Mouse (Mus musculus) kidney, adult 2 months (tissue): Measurements from ENCODE around the gene Stard10. TPM values are rescaled to one million over a fixed set of nuclear protein-coding genes. Genes with fewer than 3 reads are reported as not detected.

ENCODE experiments used
- DNase-seq: peaks from one replicate; pipeline ENCODE4 v3.0.0; 2021
- H3K27ac ChIP-seq: fragments of 200-500 bp; 2 replicates; pipeline ENCODE4 v1.5.1; 2012; ENCODE audit warnings: low read depth, low read length, control low read depth, inconsistent platforms; ENCODE audit not compliant: insufficient read depth
- H3K27me3 ChIP-seq: fragments of 200-500 bp; replicated peaks from 2 replicates; pipeline ENCODE4 v1.6.1; 2012; ENCODE audit warnings: mild to moderate bottlenecking, moderate library complexity, low read length, inconsistent platforms; ENCODE audit not compliant: control insufficient read depth, insufficient read depth
- H3K36me3 ChIP-seq: fragments of 200-500 bp; 2 replicates; pipeline ENCODE4 v1.6.1; 2012; ENCODE audit warnings: mild to moderate bottlenecking, moderate library complexity, low read length, inconsistent platforms; ENCODE audit not compliant: control insufficient read depth, insufficient read depth
- H3K4me1 ChIP-seq: fragments of 200-500 bp; 2 replicates; pipeline ENCODE4 v1.6.1; 2011; ENCODE audit warnings: low read length; ENCODE audit not compliant: control insufficient read depth, insufficient read depth
- H3K4me3 ChIP-seq: fragments of 200-500 bp; 2 replicates; pipeline ENCODE4 v1.5.1; 2011; ENCODE audit warnings: mild to moderate bottlenecking, low read depth, low read length, control low read depth; ENCODE audit not compliant: insufficient read depth
- CTCF ChIP-seq: fragments of 200-500 bp; conservative IDR thresholded peaks from 2 replicates; pipeline ENCODE4 v1.5.1; 2011; ENCODE audit warnings: low read depth, mild to moderate bottlenecking, control low read depth, low read length, moderate library complexity, mixed read lengths; ENCODE audit not compliant: insufficient read depth, insufficient read length
- POLR2A ChIP-seq: fragments of 200-500 bp; IDR thresholded peaks from one replicate; pipeline ENCODE4 v1.6.1; 2011; ENCODE audit warnings: low read depth, low read length, control low read depth
- WGBS: fragments of 180-500 bp; shearing (Covaris S2); methylation state at CpG from one replicate; pipeline ENCODE4 v1.1.7; 2018; 5-methylcytosine and 5-hydroxymethylcytosine counted together
- polyA plus RNA-seq: library from polyadenylated mRNA; depleted of rRNA; stranded (reverse); fragments of >200 nt; gene quantifications from 2 replicates; pipeline ENCODE4 v1.2.3, GENCODE M21; 2012

The Stard10 gene
- polyA plus RNA-seq, 1 experiment, result 503 TPM

- WGBS, result 61% methylated on average over 7 of the region's 7 CpGs
- DNase-seq, result no peak
- peaks cover 5% of the 10 kb centered on the region; the same call in 1 of the 2 replicates for H3K4me1 ChIP-seq
These were observed 26.2 kb downstream of the Stard10 start for GRCm38 (mm10) chr7:101343135-101343534.

GRCm38 (mm10) chr7:101344892-101345291 is 28.0 kb downstream of the Stard10 start:
- no peaks in the 10 kb centered on the region for H3K27me3 ChIP-seq
- H3K4me3 ChIP-seq, result no peak overlapping the region
- H3K4me1 ChIP-seq, result peaks cover 8% of the 10 kb centered on the region; the same call in 1 of the 2 replicates
- TF ChIP-seq CTCF, result no peak
- no peak for TF ChIP-seq POLR2A
- 66% methylated on average over 4 of the region's 4 CpGs for WGBS
- DNase-seq, result no peak
- H3K36me3 ChIP-seq, result no peaks in the 10 kb centered on the region
- no peak overlapping the region for H3K27ac ChIP-seq

More at GRCm38 (mm10) chr7:101343135-101343534, 26.2 kb downstream of the Stard10 start:
- TF ChIP-seq CTCF (no peak), POLR2A (no peak)
- Histone ChIP-seq H3K27me3 (no peaks in the 10 kb centered on the region), H3K4me3 (no peak overlapping the region), H3K27ac (no peak overlapping the region), H3K36me3 (no peaks in the 10 kb centered on the region)

GRCm38 (mm10) chr7:101346991-101347390 is 30.1 kb downstream of the Stard10 start:
- H3K36me3 ChIP-seq, result no peaks in the 10 kb centered on the region
- H3K4me3 ChIP-seq, result no peak overlapping the region
- TF ChIP-seq CTCF, result no peak
- TF ChIP-seq POLR2A, result no peak
- no peak for DNase-seq
- WGBS, result 80% methylated on average over 2 of the region's 2 CpGs
- no peak overlapping the region for H3K27ac ChIP-seq
- H3K27me3 ChIP-seq, result no peaks in the 10 kb centered on the region
- peaks cover 3% of the 10 kb centered on the region; the same call in 1 of the 2 replicates for H3K4me1 ChIP-seq

GRCm38 (mm10) chr7:101347767-101348270 is 30.9 kb downstream of the Stard10 start, which contains the start of gene Arap1:
Gene Arap1 (plus strand): TSS chr7:101348067.
- WGBS, result under 1% methylated on average over 35 of the region's 35 CpGs
- TF ChIP-seq CTCF, result no peak
- no peak for TF ChIP-seq POLR2A
- Histone ChIP-seq H3K27ac (peak within 1 kb of the TSS; percentile 11; the same call in 1 of the 2 replicates), H3K36me3 (no peaks in the 10 kb centered on the region), H3K27me3 (no peaks in the 10 kb centered on the region), H3K4me1 (peaks cover 3% of the 10 kb centered on the region; the same call in 1 of the 2 replicates), H3K4me3 (peak within 1 kb of the TSS; percentile 70)
- peak; percentile 75 for DNase-seq

- peak; percentile 63 for DNase-seq
- TF ChIP-seq POLR2A, result no peak
- no peak for TF ChIP-seq CTCF
- 3% methylated on average over 13 of the region's 13 CpGs for WGBS
These were observed 31.4 kb downstream of the Stard10 start for GRCm38 (mm10) chr7:101348312-101348711.

GRCm38 (mm10) chr7:101349861-101350260 is 33.0 kb downstream of the Stard10 start:
- Histone ChIP-seq H3K27me3 (no peaks in the 10 kb centered on the region), H3K36me3 (no peaks in the 10 kb centered on the region), H3K4me3 (no peak overlapping the region), H3K4me1 (peaks cover 8% of the 10 kb centered on the region; the same call in 1 of the 2 replicates), H3K27ac (no peak overlapping the region)
- no peak for TF ChIP-seq CTCF
- TF ChIP-seq POLR2A, result no peak
- DNase-seq, result no peak
- WGBS, result 63% methylated on average over 2 of the region's 2 CpGs

More at GRCm38 (mm10) chr7:101348312-101348711, 31.4 kb downstream of the Stard10 start:
- H3K4me1 ChIP-seq, result peaks cover 3% of the 10 kb centered on the region; the same call in 1 of the 2 replicates
- peak overlapping the region; percentile 70 for H3K4me3 ChIP-seq
- no peaks in the 10 kb centered on the region for H3K36me3 ChIP-seq
- H3K27me3 ChIP-seq, result no peaks in the 10 kb centered on the region
- H3K27ac ChIP-seq, result peak overlapping the region; percentile 11; the same call in 1 of the 2 replicates

GRCm38 (mm10) chr7:101352404-101352803 is 35.5 kb downstream of the Stard10 start:
- Histone ChIP-seq H3K4me1 (peaks cover 10% of the 10 kb centered on the region; the same call in 1 of the 2 replicates), H3K27me3 (no peaks in the 10 kb centered on the region), H3K36me3 (no peaks in the 10 kb centered on the region), H3K4me3 (no peak overlapping the region), H3K27ac (no peak overlapping the region)
- no peak for DNase-seq
- 85% methylated on average over 4 of the region's 4 CpGs for whole genome bisulfite sequencing
- TF ChIP-seq CTCF (no peak), POLR2A (no peak)
